Mouse (Mus musculus) neural tube, embryonic 13.5 days (tissue): ENCODE results near the gene Hsd17b13. TPM values are rescaled to one million over a fixed set of nuclear protein-coding genes. Genes with fewer than 3 reads are reported as not detected.
A peak's percentile ranks its signal among the peaks of the same experiment; 100 is the strongest.
"Not testable (repeated sequence)": the region's sequence is repeated elsewhere in the genome, so short reads cannot be mapped to it uniquely, and the experiment has no call there.

Experiments
- ATAC-seq: fragments of 200-750 bp; cut with Nextera tagmentation; 2 replicates; pipeline ENCODE4 v1.8.0; 2017; ENCODE audit warnings: low read depth, mild to moderate bottlenecking, moderate TSS enrichment, moderate library complexity
- H3K27ac ChIP-seq: fragments of 300-500 bp; sonication (generic); replicated peaks from 2 replicates; pipeline ENCODE4 v1.5.1; 2015; ENCODE audit warnings: moderate library complexity, mild to moderate bottlenecking, inconsistent platforms
- H3K27me3 ChIP-seq: fragments of 300-500 bp; sonication (generic); 2 replicates; pipeline ENCODE4 v1.6.1; 2015; ENCODE audit warnings: mild to moderate bottlenecking, inconsistent platforms
- H3K36me3 ChIP-seq: fragments of 300-500 bp; sonication (generic); 2 replicates; pipeline ENCODE4 v1.6.1; 2015; ENCODE audit warnings: mild to moderate bottlenecking, inconsistent platforms
- H3K4me1 ChIP-seq: fragments of 300-500 bp; sonication (generic); replicated peaks from 2 replicates; pipeline ENCODE4 v1.6.1; 2015; ENCODE audit warnings: inconsistent platforms
- H3K4me2 ChIP-seq: fragments of 300-500 bp; sonication (generic); 2 replicates; pipeline ENCODE4 v1.6.1; 2015; ENCODE audit warnings: inconsistent platforms, mild to moderate bottlenecking, moderate library complexity
- H3K4me3 ChIP-seq: fragments of 300-500 bp; sonication (generic); 2 replicates; pipeline ENCODE4 v1.5.1; 2015; ENCODE audit warnings: mild to moderate bottlenecking, inconsistent platforms
- H3K9ac ChIP-seq: fragments of 300-500 bp; sonication (generic); 2 replicates; pipeline ENCODE4 v1.6.1; 2015; ENCODE audit warnings: moderate library complexity, mild to moderate bottlenecking, inconsistent platforms
- H3K9me3 ChIP-seq: fragments of 300-500 bp; sonication (generic); 2 replicates; pipeline ENCODE4 v1.6.1; 2016; ENCODE audit warnings: inconsistent platforms
- WGBS: fragments of 180-500 bp; shearing (Covaris S2); methylation state at CpG from one replicate; pipeline ENCODE4 v1.1.7; 2015; 5-methylcytosine and 5-hydroxymethylcytosine counted together
- polyA plus RNA-seq: library from polyadenylated mRNA; unstranded; fragments of >200 nt; fragmentation: Nextera tagmentation; extraction: Ambion mirVana; gene quantifications from 2 replicates; pipeline ENCODE4 v1.2.1, GENCODE M21; 2015

Gene Hsd17b13
- not detected in 2 replicates for polyA plus RNA-seq

DNA sequence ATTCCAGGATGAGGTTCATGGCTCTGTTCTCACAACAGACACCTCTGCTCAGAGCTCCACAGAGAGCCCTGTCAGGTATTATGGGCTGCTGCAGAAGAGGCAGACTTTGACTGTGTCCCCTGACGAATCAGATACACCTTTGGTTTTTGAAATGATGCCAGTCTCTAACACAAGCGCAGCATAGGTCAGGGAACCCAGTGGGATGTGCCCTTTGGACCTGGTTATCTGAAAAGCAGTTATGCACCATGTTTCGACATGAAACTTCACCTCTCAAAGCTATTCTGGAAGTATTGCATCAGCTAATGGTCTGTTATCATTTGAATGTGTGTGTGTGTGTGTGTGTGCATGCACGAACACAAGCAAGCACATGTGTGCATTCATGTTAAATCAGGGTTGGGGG lies at the start of gene Hsd17b13:
Gene Hsd17b13 (minus strand): TSS at position 114 of the 400 bp plus-strand sequence.
- no peaks in the 10 kb centered on the region for H3K27me3 ChIP-seq
- ATAC-seq = no peak
- H3K4me3 ChIP-seq = no peak within 1 kb of the TSS
- H3K9me3 ChIP-seq = no peaks in the 10 kb centered on the region
- 93% methylated on average over 4 of the region's 4 CpGs for WGBS
- H3K36me3 ChIP-seq = no peaks in the 10 kb centered on the region
- no peak within 1 kb of the TSS for H3K27ac ChIP-seq
- H3K4me1 ChIP-seq = no peaks in the 10 kb centered on the region
- no peak within 1 kb of the TSS for H3K9ac ChIP-seq
- no peak within 1 kb of the TSS for H3K4me2 ChIP-seq

DNA sequence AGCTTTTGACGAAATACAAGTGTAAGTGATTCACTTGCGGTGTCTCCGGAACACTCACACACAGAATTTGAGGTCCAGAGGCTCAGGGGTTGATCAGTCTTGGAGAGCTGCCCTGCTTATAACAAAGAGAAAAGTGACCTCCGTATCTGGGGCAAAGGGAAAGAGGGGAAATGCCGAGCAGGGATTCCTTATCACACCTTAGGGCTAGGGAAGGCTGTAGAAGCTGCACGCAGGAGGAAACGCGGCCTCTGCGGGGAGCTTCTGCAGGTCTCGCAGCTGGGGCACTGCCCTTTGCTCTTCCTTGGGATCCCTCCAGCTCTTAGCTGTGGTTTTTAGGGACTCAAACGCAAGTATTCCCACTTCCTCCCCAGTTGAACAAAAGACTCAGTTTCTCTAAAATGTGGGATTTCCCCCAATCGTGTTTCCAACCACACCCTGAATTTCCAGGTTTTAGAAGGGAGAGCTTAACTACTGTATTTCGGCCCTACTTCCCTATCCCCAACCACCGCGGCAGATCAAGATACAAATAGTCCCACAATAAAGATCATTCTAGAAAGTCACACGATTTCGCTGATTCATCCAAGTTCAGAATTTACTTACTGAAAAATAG lies 48.1 kb upstream of the Hsd17b13 start:
- H3K9ac ChIP-seq = no peak overlapping the region
- H3K4me3 ChIP-seq = no peak overlapping the region
- no peak for ATAC-seq
- H3K27ac ChIP-seq = no peak overlapping the region
- H3K27me3 ChIP-seq = peaks cover 18% of the 10 kb centered on the region
- 49% methylated on average over 17 of the region's 17 CpGs for WGBS
- no peaks in the 10 kb centered on the region for H3K9me3 ChIP-seq
- H3K4me2 ChIP-seq = no peak overlapping the region
- H3K36me3 ChIP-seq = no peaks in the 10 kb centered on the region
- peaks cover 17% of the 10 kb centered on the region for H3K4me1 ChIP-seq

DNA sequence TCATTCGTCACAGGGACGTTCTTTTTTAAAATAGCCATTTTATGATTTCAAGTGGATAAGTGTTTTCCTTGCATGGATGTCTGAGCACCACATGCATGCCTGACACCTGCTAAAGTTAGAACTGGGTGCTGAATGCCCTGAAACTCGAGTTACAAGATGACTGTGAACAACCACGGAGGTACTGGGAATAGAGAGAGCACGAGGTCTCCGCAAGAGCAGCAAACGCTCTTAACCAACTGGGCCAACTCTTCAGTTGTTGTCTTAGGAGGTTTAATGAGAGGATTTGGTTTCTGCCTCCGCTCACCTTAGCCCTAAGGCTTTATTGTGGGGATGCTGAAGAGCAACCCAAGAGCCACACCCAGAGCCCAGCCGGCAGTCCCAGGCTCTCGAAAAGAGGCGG lies 47.6 kb upstream of the Hsd17b13 start:
- peaks cover 18% of the 10 kb centered on the region for H3K27me3 ChIP-seq
- no peak for ATAC-seq
- WGBS = 71% methylated on average over 11 of the region's 11 CpGs
- no peak overlapping the region for H3K4me3 ChIP-seq
- H3K9ac ChIP-seq = no peak overlapping the region
- H3K27ac ChIP-seq = no peak overlapping the region
- H3K36me3 ChIP-seq = no peaks in the 10 kb centered on the region
- peaks cover 17% of the 10 kb centered on the region for H3K4me1 ChIP-seq
- no peaks in the 10 kb centered on the region for H3K9me3 ChIP-seq
- H3K4me2 ChIP-seq = no peak overlapping the region

DNA sequence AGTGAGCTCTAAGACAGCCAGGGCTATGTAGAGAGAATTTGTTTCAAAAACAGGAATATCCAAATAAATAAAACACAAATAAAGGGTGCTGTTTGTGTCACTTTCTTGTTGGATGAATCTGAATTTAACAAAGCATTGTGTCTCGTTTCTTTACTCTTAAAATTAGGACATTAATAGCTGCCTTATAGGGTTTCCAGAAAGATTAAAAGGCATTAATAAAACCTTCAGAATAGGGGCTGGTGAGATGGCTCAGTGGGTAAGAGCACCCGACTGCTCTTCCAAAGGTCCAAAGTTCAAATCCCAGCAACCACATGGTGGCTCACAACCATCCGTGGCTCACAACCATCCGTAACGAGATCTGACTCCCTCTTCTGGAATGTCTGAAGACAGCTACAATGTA lies 47.0 kb upstream of the Hsd17b13 start:
- not testable (repeated sequence) for H3K36me3 ChIP-seq, H3K9me3 ChIP-seq, H3K4me2 ChIP-seq, ATAC-seq, H3K27ac ChIP-seq, H3K9ac ChIP-seq, H3K4me3 ChIP-seq
- 87% methylated on average over 5 of the region's 5 CpGs for WGBS
- Histone ChIP-seq H3K4me1 (peaks cover 17% of the 10 kb centered on the region), H3K27me3 (peaks cover 18% of the 10 kb centered on the region)

DNA sequence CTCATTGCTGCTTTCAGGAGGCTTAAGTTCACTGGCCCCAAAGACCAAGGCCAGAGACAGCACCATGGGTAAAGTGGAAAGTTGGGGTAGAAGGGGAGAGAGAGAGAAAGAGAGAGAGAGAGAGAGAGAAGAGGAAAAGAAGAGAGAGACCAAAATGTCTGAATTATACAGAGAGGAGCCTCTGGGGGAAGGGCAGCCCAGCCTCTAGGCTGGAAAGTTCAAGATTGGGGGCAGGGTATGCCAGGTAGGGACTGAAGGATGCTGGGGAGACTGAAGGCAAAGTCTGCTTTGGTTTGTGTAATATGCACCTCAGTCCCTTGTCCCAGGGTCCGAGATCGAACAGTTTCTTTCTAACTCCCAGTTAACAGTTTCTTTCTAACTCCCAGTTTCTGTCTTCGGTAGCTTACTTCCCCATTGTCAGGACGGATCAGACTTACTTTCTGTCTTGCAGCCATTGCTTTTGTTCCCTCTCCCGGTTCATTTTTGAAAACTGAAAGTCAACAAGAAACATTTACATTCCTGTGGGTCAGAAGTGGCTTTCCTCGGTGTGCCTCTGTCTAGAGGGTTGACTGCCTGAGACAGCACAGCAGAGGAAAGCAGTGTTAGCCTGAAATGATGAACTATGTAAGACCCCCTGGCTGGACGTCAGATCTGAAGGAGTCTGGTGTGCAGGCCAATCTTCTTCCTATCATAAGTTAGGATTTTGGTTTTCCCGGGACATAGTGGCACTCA lies 46.2 kb upstream of the Hsd17b13 start:
- Histone ChIP-seq H3K27me3 (peaks cover 18% of the 10 kb centered on the region), H3K9me3 (no peaks in the 10 kb centered on the region), H3K27ac (no peak overlapping the region), H3K4me3 (no peak overlapping the region), H3K4me1 (peaks cover 17% of the 10 kb centered on the region), H3K4me2 (no peak overlapping the region), H3K9ac (no peak overlapping the region), H3K36me3 (no peaks in the 10 kb centered on the region)
- WGBS = 76% methylated on average over 8 of the region's 8 CpGs
- no peak for ATAC-seq

DNA sequence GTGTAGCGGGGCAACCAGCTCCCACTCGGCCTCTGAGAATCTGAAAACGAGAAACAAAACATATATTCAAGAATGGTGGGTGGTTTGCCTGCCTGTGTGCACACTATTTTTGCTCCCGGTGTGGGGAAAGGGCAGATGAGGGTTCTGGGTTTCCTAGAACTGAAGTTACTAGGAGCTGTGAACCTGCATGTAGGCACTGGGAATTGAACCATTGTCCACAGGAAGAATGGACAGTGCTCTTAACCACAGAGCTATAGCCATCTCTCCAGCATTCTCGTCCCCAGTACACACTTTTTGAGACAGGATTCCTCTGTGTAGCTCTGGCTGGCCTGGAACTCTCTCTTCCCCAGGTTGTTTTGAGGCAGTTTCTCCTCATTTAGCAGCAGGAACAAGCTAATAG lies 45.3 kb upstream of the Hsd17b13 start:
- H3K4me3 ChIP-seq = peak overlapping the region; percentile 48
- WGBS = 26% methylated on average over 5 of the region's 5 CpGs
- ATAC-seq = no peak
- peak overlapping the region; percentile 85 for H3K4me2 ChIP-seq
- peaks cover 18% of the 10 kb centered on the region for H3K27me3 ChIP-seq
- H3K9me3 ChIP-seq = no peaks in the 10 kb centered on the region
- H3K36me3 ChIP-seq = no peaks in the 10 kb centered on the region
- no peak overlapping the region for H3K27ac ChIP-seq
- H3K9ac ChIP-seq = peak overlapping the region; percentile 70; the same call in 1 of the 2 replicates
- peaks cover 17% of the 10 kb centered on the region for H3K4me1 ChIP-seq

DNA sequence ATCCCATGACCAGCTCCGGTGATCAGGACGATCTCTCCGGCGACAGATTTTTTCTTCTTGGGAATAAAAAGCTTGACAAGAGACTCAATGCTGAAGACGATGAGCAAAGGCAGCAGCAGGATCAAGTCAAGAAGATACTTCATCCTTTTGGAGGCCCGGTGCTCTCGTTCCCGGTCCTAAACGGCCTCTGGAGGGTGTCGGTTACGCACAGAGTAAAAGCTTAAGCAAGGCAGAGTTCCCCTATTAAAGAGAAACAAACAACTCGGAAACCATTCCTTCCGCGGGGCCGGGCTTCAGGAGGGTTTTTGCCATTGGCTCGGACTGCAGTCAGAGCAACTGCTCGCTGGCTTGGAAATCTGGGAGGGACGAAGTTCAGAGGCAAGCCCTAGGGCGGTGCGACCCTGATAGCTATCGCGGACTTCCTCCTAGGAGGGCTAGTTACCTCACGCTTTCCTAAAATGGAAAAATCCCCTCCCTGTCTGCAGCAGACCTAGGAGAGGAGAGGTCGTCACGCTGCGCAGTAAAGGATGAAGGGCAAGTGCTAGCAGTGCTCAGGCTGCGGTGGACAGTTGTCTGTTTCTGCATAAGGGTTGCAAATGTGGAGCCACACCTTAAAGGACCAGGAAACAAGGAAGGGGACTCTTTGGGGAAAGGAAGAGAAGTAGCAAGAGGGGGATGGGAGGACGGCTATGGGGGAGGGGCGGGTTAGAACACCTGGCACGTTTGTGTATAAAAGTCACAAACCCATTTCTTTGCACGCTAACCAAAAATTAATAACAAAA lies 44.6 kb upstream of the Hsd17b13 start, which contains the start of gene Hsd17b11:
Gene Hsd17b11 (minus strand): TSS at position 323 of the 782 bp plus-strand sequence.
- Histone ChIP-seq H3K9me3 (no peaks in the 10 kb centered on the region), H3K4me1 (peaks cover 17% of the 10 kb centered on the region), H3K4me3 (peak within 1 kb of the TSS; percentile 48), H3K36me3 (no peaks in the 10 kb centered on the region), H3K4me2 (peak within 1 kb of the TSS; percentile 85), H3K27ac (peak within 1 kb of the TSS; percentile 52; the same call in 1 of the 2 replicates), H3K27me3 (peaks cover 18% of the 10 kb centered on the region), H3K9ac (peak within 1 kb of the TSS; percentile 70)
- ATAC-seq = peak; percentile 71
- under 1% methylated on average over 31 of the region's 31 CpGs for WGBS

DNA sequence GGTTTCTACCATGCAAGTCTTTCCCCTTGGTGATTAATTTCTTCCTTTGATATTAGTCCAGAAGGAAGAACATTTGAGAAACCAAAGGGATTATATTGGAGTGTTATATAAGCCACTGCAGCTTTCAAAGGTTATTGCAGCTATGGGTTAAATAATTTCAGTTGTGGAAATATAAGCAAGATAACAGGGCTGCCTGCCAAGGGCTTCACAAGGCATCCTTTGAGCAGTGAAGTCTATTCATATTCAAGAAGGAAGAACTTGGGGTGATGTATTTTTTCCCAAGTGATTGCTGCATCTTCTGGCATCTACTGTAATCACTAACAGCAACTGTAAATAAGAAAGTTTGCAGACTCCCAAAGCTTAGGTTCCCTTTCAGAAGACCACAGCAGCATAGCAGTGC lies 34.2 kb upstream of the Hsd17b13 start:
- Histone ChIP-seq H3K36me3 (no peaks in the 10 kb centered on the region), H3K4me3 (no peak overlapping the region), H3K4me1 (no peaks in the 10 kb centered on the region), H3K27ac (no peak overlapping the region), H3K4me2 (no peak overlapping the region), H3K9ac (no peak overlapping the region), H3K27me3 (no peaks in the 10 kb centered on the region), H3K9me3 (no peaks in the 10 kb centered on the region)
- ATAC-seq = no peak

DNA sequence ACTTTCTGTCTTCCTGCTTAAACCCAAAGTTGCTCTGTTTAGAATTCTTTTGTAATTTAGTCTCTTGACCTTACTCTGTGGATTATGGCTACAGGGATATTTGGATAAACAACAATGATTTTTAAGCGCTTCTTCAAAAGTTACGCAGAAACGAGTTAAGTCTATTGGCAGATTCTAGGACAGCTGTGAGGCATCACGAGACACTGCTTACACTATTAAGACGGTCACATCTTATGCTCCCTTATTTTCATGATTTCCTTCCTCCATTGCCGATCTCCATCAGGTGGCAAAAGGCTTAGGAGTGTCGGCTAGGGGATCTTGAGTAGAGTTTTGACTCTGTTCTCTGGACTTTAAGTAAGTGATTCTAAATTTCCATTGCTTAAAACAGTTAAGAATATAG lies 33.1 kb upstream of the Hsd17b13 start:
- WGBS = 94% methylated on average over 7 of the region's 7 CpGs
- ATAC-seq = no peak
- no peaks in the 10 kb centered on the region for H3K27me3 ChIP-seq

DNA sequence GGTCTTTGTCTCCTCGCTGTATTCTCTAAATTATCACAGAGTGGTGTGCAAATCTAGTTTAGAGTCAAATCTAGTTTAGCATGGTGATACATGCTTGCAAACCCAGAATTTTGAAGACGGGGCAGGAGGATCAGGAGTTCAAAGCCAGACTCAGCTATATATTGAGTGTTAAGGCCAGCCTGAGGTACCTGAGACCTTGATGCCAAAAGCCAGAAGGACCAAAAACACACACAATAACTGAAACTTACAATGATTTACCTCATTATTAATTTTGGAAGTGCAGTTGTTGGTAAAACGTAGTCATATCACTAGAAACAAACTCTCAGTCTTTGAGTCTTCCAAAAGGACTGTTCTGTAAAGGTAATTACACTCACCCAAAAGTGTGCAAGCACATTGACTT lies 32.2 kb upstream of the Hsd17b13 start:
- Histone ChIP-seq H3K4me2 (no peak overlapping the region), H3K4me3 (no peak overlapping the region), H3K4me1 (no peaks in the 10 kb centered on the region), H3K27ac (no peak overlapping the region), H3K36me3 (no peaks in the 10 kb centered on the region), H3K27me3 (no peaks in the 10 kb centered on the region), H3K9ac (no peak overlapping the region), H3K9me3 (no peaks in the 10 kb centered on the region)
- ATAC-seq = no peak
- WGBS = 96% methylated on average over 3 of the region's 3 CpGs

More for the DNA sequence above, 33.1 kb upstream of the Hsd17b13 start:
- no peak overlapping the region for H3K4me3 ChIP-seq
- H3K27ac ChIP-seq = no peak overlapping the region
- H3K36me3 ChIP-seq = no peaks in the 10 kb centered on the region
- H3K9me3 ChIP-seq = no peaks in the 10 kb centered on the region
- no peak overlapping the region for H3K4me2 ChIP-seq
- no peaks in the 10 kb centered on the region for H3K4me1 ChIP-seq
- no peak overlapping the region for H3K9ac ChIP-seq

DNA sequence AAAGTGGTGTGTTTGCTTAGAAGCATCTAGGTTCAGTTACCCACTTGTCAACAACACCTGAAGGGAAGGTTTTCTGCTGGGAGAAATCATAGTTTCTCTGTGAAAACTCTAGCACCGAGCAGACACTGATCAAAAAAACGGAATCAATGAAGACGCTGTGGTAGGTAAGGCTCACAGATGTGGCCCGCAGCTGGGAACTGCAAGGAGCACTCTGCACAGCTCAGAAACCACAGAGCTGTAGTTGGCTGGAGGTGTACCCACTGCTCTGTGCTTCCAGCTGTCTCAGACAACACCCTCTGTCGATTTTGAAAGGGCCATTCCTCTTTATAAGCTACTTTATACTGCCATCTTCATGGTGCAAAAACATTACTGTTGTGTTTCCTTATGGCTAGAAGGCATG lies 30.6 kb upstream of the Hsd17b13 start:
- Histone ChIP-seq H3K4me2 (no peak overlapping the region), H3K27ac (no peak overlapping the region), H3K36me3 (no peaks in the 10 kb centered on the region), H3K4me1 (0 out of 2 replicates have a peak, but pooled peaks cover 5% of the 10 kb centered on the region), H3K9me3 (no peaks in the 10 kb centered on the region), H3K9ac (no peak overlapping the region), H3K4me3 (no peak overlapping the region), H3K27me3 (peaks cover 2% of the 10 kb centered on the region; the same call in 1 of the 2 replicates)
- no peak for ATAC-seq
- WGBS = 80% methylated on average over 5 of the region's 5 CpGs

DNA sequence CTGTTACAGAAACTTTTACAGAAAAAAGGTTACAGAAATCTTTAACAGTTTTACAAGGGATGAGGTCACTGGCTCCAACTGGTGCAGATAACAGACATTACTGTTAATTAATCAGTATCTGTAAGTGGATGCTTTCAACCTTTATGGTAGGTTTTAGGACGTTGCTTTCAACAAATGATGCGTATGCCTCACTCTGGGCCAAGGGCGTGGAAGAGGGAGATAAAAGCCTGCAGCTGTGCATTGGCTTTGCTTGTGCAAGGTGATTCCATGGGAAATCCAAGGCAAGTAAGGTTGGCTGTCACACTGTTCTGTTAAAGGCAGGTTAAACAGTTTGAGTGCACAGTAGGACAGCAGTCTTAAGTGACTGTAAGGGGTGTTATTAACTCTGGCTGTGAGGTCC lies 29.6 kb upstream of the Hsd17b13 start:
- no peaks in the 10 kb centered on the region for H3K9me3 ChIP-seq
- no peak overlapping the region for H3K4me2 ChIP-seq
- H3K9ac ChIP-seq = no peak overlapping the region
- no peak for ATAC-seq
- H3K36me3 ChIP-seq = no peaks in the 10 kb centered on the region
- no peak overlapping the region for H3K27ac ChIP-seq
- H3K4me3 ChIP-seq = no peak overlapping the region
- WGBS = 73% methylated on average over 3 of the region's 3 CpGs
- H3K4me1 ChIP-seq = 0 out of 2 replicates have a peak, but pooled peaks cover 5% of the 10 kb centered on the region
- H3K27me3 ChIP-seq = peaks cover 8% of the 10 kb centered on the region; the same call in 1 of the 2 replicates
